Mouse (Mus musculus): ENCODE measurements at regions not wholly inside any gene's neighbourhood (a gene's known extent, or its start where the extent isn't known, plus 50 kb on each side); places are given as distances from the start of the nearest gene placed in this dataset.
A peak's percentile ranks its signal among the peaks of the same experiment; 100 is the strongest.

- DNase-seq (ENCODE audit: low read depth, low spot score) = no peak
- 67% methylated on average over 1 of the region's 1 CpGs for WGBS
Observed at GRCm38 (mm10) chr15:27238301-27238700, 228.2 kb upstream of the Ank start.

GRCm38 (mm10) chr15:27246302-27246701, 220.2 kb upstream of the Ank start:
- WGBS = 41% methylated on average over 3 of the region's 3 CpGs
- DNase-seq (ENCODE audit: low read depth, low spot score) = no peak

GRCm38 (mm10) chr15:27258984-27259853, 207.3 kb upstream of the Ank start:
- DNase-seq (ENCODE audit: low read depth, low spot score) = no peak
- 23% methylated on average over 6 of the region's 6 CpGs for WGBS

- DNase-seq (ENCODE audit: low read depth, low spot score) = no peak
- 17% methylated on average over 2 of the region's 2 CpGs for WGBS
Observed at GRCm38 (mm10) chr15:27259854-27260191, 206.7 kb upstream of the Ank start.

- no peak for DNase-seq (ENCODE audit: low read depth, low spot score)
Observed at GRCm38 (mm10) chr15:27270203-27270602, 196.3 kb upstream of the Ank start.

GRCm38 (mm10) chr15:27282279-27282678, 184.2 kb upstream of the Ank start:
- WGBS = 76% methylated on average over 1 of the region's 1 CpGs
- no peak for DNase-seq (ENCODE audit: low read depth, low spot score)

More at GRCm38 (mm10) chr15:27270203-27270602, 196.3 kb upstream of the Ank start:
- WGBS = 95% methylated on average over 2 of the region's 2 CpGs

- no peak for DNase-seq (ENCODE audit: low read depth, low spot score)
- 73% methylated on average over 4 of the region's 4 CpGs for WGBS
Observed at GRCm38 (mm10) chr15:27303856-27304255, 162.6 kb upstream of the Ank start.

- 69% methylated on average over 7 of the region's 7 CpGs for WGBS
- no peak for DNase-seq (ENCODE audit: low read depth, low spot score)
Observed at GRCm38 (mm10) chr15:27304256-27304655, 162.2 kb upstream of the Ank start.

GRCm38 (mm10) chr15:27305035-27305434, 161.4 kb upstream of the Ank start:
- DNase-seq (ENCODE audit: low read depth, low spot score) = no peak

GRCm38 (mm10) chr15:27308639-27309038, 157.8 kb upstream of the Ank start:
- 64% methylated on average over 4 of the region's 4 CpGs for WGBS
- no peak for DNase-seq (ENCODE audit: low read depth, low spot score)

More at GRCm38 (mm10) chr15:27305035-27305434, 161.4 kb upstream of the Ank start:
- WGBS = 81% methylated on average over 4 of the region's 4 CpGs

GRCm38 (mm10) chr15:27315964-27316745, 150.3 kb upstream of the Ank start:
- peak; percentile 35 for DNase-seq (ENCODE audit: low read depth, low spot score)
- WGBS = 49% methylated on average over 4 of the region's 4 CpGs

- WGBS = 91% methylated on average over 1 of the region's 1 CpGs
- no peak for DNase-seq (ENCODE audit: low read depth, low spot score)
Observed at GRCm38 (mm10) chr15:27316746-27317129, 149.7 kb upstream of the Ank start.

GRCm38 (mm10) chr15:27321915-27322665, 144.4 kb upstream of the Ank start:
- 76% methylated on average over 10 of the region's 10 CpGs for WGBS
- no peak for DNase-seq (ENCODE audit: low read depth, low spot score)

- WGBS = 23% methylated on average over 15 of the region's 15 CpGs
- peak; percentile 39 for DNase-seq (ENCODE audit: low read depth, low spot score)
Observed at GRCm38 (mm10) chr15:27325847-27326548, 140.5 kb upstream of the Ank start.

- DNase-seq (ENCODE audit: low read depth, low spot score) = no peak
- 77% methylated on average over 5 of the region's 5 CpGs for WGBS
Observed at GRCm38 (mm10) chr15:27326549-27326876, 140.0 kb upstream of the Ank start.

GRCm38 (mm10) chr15:27327744-27328143, 138.7 kb upstream of the Ank start:
- WGBS = 87% methylated on average over 5 of the region's 5 CpGs
- DNase-seq (ENCODE audit: low read depth, low spot score) = no peak

GRCm38 (mm10) chr15:27328441-27328840, 138.0 kb upstream of the Ank start:
- 95% methylated on average over 2 of the region's 2 CpGs for WGBS
- no peak for DNase-seq (ENCODE audit: low read depth, low spot score)

- 67% methylated on average over 4 of the region's 4 CpGs for WGBS
- no peak for DNase-seq (ENCODE audit: low read depth, low spot score)
Observed at GRCm38 (mm10) chr15:27340070-27340469, 126.4 kb upstream of the Ank start.

GRCm38 (mm10) chr15:27341518-27341976, 124.9 kb upstream of the Ank start:
- WGBS = 24% methylated on average over 5 of the region's 5 CpGs
- DNase-seq (ENCODE audit: low read depth, low spot score) = no peak

- WGBS = 83% methylated on average over 6 of the region's 6 CpGs
- DNase-seq (ENCODE audit: low read depth, low spot score) = no peak
Observed at GRCm38 (mm10) chr15:27358441-27358840, 108.0 kb upstream of the Ank start.

Measured in large intestine, adult 2 months (tissue).